In the genomic region with DNA sequence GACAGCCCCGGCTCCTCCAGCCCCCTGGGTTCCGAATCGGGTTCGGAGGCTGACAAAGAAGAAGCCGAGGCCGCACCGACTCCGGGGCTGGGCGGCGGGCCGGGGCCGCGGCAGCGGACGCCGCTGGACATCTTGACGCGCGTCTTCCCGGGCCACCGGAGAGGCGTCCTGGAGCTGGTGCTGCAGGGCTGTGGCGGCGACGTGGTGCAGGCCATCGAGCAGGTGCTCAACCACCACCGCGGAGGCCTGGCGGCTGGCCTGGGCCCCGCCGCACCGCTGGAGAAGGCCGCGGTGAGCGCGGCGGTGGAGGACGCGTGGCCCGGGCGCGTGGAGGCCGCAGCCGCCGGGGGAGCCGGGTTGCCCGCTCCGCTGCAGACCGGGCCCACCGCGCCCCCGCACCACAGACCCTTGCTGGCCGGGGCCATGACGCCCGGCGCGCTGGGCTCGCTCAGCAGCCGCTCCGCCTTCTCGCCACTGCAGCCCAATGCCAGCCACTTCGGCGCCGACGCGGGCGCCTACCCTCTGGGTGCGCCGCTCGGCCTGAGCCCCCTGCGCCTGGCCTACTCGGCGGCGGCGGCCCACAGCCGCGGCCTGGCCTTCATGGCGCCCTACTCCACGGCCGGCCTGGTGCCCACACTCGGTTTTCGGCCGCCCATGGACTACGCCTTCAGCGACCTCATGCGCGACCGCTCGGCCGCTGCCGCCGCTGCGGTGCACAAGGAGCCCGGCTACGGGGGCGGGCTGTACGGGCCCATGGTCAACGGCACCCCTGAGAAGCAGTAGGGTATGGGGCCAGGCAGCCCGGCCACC, we compare ENCODE assay signal across 8 mouse cellular contexts. TPM values are rescaled to one million over a fixed set of nuclear protein-coding genes. Genes with fewer than 3 reads are reported as not detected.
DNase-seq lines count a peak whose midpoint lies in the region; ATAC-seq and TF ChIP-seq lines count a peak whose summit lies in the region.

No protein-coding gene starts in this region.

- H3K4me2 ChIP-seq in heart, postnatal 0 days (ENCODE audit: low read depth, low read length): peak overlapping the region; percentile 70
- peak overlapping the region; percentile 36 for H3K4me2 ChIP-seq in liver, embryonic 16.5 days (ENCODE audit: low read depth, low read length)

- peak; percentile 82 for DNase-seq in heart, adult 11 months
- DNase-seq in heart, adult 8-10 months (ENCODE audit: low spot score): no peak
- DNase-seq in ZHBTc4 (ENCODE audit: low read depth, low spot score): peak; percentile 51
- no peak for DNase-seq in heart, postnatal 0 days (ENCODE audit: low spot score)
- no peak for DNase-seq in ovary, postnatal 10 days (ENCODE audit: low spot score)
- no peak for DNase-seq in urinary bladder, postnatal 36 days (ENCODE audit: low spot score in 2 of 2)
- no peak for DNase-seq in layer of hippocampus, adult 9-10 months (ENCODE audit: low spot score)

- H3K27me3 ChIP-seq in heart, postnatal 0 days (ENCODE audit: control insufficient read depth, insufficient read depth, low read length): peaks cover 98% of the 10 kb centered on the region
- peaks cover 100% of the 10 kb centered on the region for H3K27me3 ChIP-seq in liver, embryonic 16.5 days (ENCODE audit: control insufficient read depth, insufficient read depth, low read depth, low read length)

- ATAC-seq in heart, postnatal 0 days (ENCODE audit: insufficient read depth, low read depth): peak; percentile 19; the same call in 1 of the 2 replicates
- no peak for ATAC-seq in liver, embryonic 16.5 days (ENCODE audit: low read depth)

- no peaks in the 10 kb centered on the region for H3K36me3 ChIP-seq in heart, postnatal 0 days (replicated peaks; ENCODE audit: control insufficient read depth, insufficient read depth, low read length)
- no peaks in the 10 kb centered on the region for H3K36me3 ChIP-seq in liver, embryonic 16.5 days (ENCODE audit: control insufficient read depth, insufficient read depth)

- no peak for TF ChIP-seq EP300 in heart, postnatal 0 days (IDR thresholded peaks at IDR 0.05; ENCODE audit: low read depth)

- WGBS in heart, postnatal 0 days: 3% methylated on average over 56 of the region's 99 CpGs
- WGBS in liver, embryonic 16.5 days (ENCODE audit: insufficient replicate concordance): 1% methylated on average over 92 of the region's 99 CpGs

- no peak overlapping the region for H3K27ac ChIP-seq in heart, postnatal 0 days (ENCODE audit: low read depth)
- no peak overlapping the region for H3K27ac ChIP-seq in liver, embryonic 16.5 days (ENCODE audit: low read length)

- TF ChIP-seq CTCF in heart, postnatal 0 days (IDR thresholded peaks at IDR 0.05; ENCODE audit: low read depth): no peak

- no peak overlapping the region for H3K9ac ChIP-seq in heart, postnatal 0 days (replicated peaks; ENCODE audit: low read depth, low read length)
- no peak overlapping the region for H3K9ac ChIP-seq in liver, embryonic 16.5 days (ENCODE audit: low read depth, low read length)

- H3K4me1 ChIP-seq in heart, postnatal 0 days (ENCODE audit: control insufficient read depth, insufficient read depth): peaks cover 19% of the 10 kb centered on the region; the same call in 1 of the 2 replicates
- peaks cover 2% of the 10 kb centered on the region for H3K4me1 ChIP-seq in liver, embryonic 16.5 days (ENCODE audit: control insufficient read depth, low read depth, low read length)

- peak overlapping the region; percentile 48 for H3K4me3 ChIP-seq in heart, postnatal 0 days (ENCODE audit: low read depth, low read length)
- H3K4me3 ChIP-seq in liver, embryonic 16.5 days (ENCODE audit: low read depth, low read length): peak overlapping the region; percentile 41

- H3K9me3 ChIP-seq in heart, postnatal 0 days (replicated peaks; ENCODE audit: control insufficient read depth, low read length): no peaks in the 10 kb centered on the region
- no peaks in the 10 kb centered on the region for H3K9me3 ChIP-seq in liver, embryonic 16.5 days (replicated peaks; ENCODE audit: control insufficient read depth, low read length)

RNA-seq across cellular contexts. Expression of a gene that starts 4.2 kb away (rescaled TPM):
- under 1 TPM in 1 of 4 experiments, not detected in 3; 0.09 TPM for total RNA-seq in heart, adult 8-10 months (2022)
- 0.81 TPM in 1 of 2 replicates, not detected in the other for total RNA-seq in heart, postnatal 0 days (2014; rRNA removed; ENCODE audit: low replicate concordance)
- polyA plus RNA-seq in heart, postnatal 0 days (2015; fragmentation: Nextera tagmentation; extraction: Ambion mirVana): 0.04 TPM in 1 of 2 replicates, not detected in the other
- 0.04 TPM in 1 of 2 replicates, not detected in the other for polyA plus RNA-seq in liver, embryonic 16.5 days (2015; fragmentation: Nextera tagmentation; extraction: Ambion mirVana)

Comparison
In these comparisons a context has a peak if more than half of its experiments do, and no peak if none do; other contexts are left out.
1. DNase-seq: peak in heart, adult 11 months (single experiment) and ZHBTc4 (single experiment); none in heart, adult 8-10 months (single experiment), heart, postnatal 0 days (single experiment), ovary, postnatal 10 days (single experiment), urinary bladder, postnatal 36 days (0 of 2) and layer of hippocampus, adult 9-10 months (single experiment).